Mouse (Mus musculus): ENCODE data around the gene Fam83e. TPM values are rescaled to one million over a fixed set of nuclear protein-coding genes. Genes with fewer than 3 reads are reported as not detected.

The Fam83e gene
- total RNA-seq, 2 experiments from 2014 or later: 0.38 to 0.43 TPM

DNA sequence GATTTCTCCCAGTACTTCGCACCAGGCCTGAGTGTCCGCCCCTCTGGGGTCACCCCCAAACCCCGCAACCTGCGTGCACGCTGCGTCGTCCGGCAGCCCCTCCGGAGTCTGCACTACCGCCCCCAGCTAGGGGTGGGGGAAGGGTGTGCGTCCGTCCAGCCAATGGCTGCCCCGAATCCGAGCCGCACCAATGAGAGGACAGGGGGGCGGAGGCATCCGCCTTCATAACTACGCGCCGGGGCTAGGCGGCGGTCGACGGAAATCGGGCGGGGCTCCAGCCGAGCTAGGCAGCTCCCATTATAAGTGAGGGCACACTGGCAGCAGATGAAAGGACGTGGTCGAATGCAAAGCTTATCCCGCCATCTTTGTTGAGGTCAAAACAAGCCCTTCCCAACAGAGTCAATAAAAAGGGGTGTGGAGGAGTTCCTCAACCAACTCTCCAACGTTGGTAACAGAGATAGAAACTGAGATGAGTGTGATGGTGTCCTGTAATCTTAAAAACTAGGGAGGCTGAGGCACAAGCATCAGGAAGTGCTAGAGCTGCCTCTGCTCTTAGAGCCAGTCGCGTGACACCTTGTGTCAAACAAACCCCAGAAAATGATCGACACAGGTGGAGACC, 5.8 kb upstream of the Fam83e start, which contains the start of gene Rpl18:
Rpl18 (plus strand) TSS at position 368 of the 619 bp plus-strand sequence.
- peak; percentile 98 for DNase-seq

DNA sequence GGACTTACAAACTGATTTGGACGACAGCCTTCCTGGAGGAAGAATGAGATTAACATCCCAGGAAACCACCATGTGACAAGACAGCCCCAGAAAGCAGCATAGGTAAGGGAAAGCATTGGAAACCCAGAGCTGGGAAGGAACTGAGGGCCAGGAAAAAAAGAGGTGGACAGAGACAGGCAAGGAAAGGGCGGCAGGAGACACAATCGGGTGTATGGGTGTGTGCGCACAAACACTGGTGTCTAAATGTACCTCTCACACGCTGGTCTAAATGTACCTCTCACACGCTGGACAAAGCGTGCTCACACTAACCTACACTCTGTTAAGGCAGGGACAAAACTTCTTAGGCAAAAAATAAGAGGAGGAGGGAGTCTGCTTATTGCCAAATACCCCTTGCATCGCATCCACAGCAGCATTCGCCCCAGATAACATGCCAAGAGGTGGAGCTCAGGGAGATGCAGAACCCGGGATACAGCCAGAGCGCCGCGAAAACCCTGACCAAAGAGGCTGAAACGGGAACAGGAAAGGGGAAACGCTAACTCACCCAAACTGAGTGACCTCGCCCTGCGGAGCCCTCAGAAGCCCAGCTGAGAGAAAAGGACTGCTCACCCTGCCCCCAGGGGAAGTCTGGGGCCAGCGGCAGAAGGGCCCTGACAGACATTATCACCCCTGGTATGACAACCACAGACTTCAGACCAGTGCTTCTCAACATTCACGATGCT, 5.1 kb upstream of the Fam83e start:
- DNase-seq: no peak

DNA sequence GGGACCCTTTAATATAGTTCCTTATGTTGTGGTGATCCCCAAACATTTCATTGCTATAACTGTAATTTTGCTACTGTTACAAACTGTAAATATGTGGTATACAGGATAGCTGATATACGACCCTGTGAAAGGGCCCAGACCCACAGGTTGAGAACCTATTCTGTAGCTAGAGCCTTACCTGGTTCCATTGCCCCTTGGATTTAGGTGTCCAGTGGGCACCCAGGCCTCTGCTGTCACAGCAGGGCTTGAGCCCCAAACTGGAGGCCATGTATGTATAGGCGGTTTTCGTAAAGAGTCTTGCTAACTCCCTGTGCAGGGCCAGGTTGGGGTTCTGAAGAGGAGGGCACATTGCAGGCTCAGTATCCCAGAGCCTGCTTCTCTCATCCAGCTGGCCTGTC, 4.6 kb upstream of the Fam83e start:
- DNase-seq: no peak

DNA sequence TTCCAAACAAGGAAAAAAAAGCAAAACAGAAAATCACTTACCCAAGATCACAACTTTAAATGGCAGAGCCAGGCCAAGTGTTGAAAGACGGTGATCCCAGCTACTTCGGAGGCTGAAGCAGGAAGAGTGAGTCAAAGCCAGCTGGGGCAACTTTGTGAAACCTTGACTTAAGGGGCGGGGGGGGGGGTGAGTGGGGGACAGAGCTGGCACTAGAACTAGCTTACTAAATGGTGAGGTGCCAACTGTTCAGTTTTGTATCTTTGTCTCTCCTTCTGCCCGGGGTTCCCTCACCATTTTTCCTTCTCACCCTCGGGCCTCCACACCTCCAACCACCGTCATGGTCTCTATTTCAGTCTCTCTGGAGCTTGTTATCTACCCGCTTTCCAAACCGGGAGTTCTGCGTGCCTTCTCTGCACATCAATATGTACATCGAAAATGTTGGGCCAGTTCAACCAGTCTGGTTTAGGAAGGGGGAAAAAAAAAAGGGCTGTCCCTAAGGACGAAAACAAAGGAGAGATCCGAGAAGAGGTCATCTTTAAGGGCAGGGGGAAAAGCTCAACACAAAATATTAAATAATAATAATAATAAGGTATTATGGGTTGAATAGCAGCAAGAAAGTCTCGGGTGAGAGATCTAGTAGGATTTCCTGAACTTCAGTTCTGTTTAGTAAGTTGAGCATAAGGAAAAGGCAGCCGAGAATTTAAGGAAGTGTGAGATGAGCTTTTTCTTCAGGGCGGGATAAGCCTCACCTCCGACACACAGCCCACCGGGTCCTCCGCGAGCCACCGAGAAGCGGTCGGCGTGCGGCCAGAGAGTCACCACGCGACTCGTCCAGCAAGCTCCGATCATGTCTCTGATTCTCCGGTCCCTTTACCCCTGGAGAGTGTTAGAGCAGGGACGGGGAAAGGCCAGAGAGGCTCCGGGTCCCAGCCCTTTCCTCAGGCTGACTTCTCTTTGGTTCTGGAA, 3.8 kb upstream of the Fam83e start:
- no peak for DNase-seq

DNA sequence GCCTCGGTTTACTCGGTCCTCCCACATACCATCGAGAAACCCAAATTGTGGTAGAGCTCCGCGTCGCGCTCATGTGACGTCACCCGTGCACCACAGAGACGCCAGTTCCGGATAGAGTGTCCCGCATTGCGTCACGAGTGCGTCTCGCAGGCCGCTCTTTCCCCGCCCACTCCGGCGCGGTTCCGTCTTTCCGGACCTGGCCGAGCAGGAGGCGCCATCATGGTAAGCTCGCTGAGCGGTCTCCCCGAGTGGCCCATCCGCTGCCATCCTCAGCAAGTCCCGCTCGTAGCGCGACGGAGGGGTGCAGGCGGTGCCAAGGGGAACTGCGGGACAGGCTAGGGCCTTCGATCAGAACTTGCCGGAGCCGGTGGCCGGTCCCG, 3.1 kb upstream of the Fam83e start, which contains the start of gene Sphk2:
Sphk2 (minus strand) TSS at position 85 of the 380 bp plus-strand sequence.
- DNase-seq: peak; percentile 99

DNA sequence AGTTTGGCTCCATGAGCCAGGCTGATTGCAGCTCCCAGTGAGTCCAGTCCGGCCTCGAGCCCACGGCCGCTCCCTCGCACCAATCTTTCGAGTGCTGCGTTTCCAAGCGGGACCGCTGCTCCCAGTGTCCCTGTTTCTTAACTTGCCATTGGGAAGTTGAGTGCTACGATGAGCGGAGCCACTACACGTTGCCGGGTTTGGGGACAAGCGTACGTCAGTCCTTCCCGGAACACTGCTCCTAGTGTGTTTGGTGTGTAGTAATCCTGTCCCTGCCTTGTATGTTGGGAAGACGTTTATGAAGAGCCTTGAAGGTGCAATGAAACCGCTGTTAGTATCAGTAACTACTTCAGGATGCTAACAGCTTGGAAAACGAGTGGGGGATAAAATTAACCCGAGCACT, 2.7 kb upstream of the Fam83e start:
- DNase-seq: no peak

DNA sequence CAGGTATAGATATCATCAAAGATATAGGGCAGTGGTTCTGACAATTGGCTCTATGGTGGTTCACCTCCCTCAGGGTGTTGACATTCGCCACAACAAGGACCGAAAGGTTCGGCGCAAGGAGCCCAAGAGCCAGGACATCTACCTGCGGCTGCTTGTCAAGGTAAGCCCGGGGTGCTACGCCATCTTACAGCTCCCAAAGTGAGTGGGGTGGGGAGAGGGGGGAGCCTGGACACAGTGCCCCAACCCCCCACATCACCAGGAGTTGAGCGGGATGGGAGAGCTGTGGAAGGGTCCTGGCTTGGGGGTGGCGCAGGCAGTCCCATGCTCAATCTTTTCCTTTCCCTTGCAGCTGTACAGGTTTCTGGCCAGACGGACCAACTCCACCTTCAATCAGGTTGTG, 1.8 kb upstream of the Fam83e start:
- DNase-seq: no peak

DNA sequence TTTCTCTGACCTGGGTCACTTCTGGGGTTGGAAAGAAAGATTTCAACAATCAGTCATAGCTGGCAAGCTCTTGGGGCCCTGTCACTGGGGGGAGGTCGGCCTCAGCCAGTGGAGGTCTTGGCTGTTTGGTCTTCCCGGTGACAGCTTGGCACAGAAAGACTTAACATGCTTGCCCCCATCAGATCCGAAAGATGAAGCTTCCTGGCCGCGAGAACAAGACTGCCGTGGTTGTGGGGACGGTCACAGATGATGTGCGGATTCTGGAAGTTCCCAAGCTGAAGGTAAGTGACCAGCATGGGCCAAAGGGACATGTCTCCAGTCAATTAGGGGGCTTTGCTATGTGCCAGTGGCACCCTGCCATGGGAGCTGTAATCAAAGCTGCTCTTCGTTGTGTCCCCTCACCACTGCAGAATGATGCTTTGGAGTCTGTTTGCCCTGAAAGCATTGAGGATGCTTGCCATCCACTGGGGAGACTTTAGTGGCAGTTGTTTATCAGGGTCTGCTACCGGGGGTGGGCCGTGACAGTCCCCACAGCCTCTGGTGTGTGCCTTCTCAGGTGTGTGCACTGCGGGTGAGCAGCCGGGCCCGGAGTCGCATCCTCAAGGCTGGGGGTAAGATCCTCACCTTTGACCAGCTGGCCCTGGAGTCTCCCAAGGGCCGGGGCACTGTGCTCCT, 1.1 kb upstream of the Fam83e start:
- DNase-seq: no peak

DNA sequence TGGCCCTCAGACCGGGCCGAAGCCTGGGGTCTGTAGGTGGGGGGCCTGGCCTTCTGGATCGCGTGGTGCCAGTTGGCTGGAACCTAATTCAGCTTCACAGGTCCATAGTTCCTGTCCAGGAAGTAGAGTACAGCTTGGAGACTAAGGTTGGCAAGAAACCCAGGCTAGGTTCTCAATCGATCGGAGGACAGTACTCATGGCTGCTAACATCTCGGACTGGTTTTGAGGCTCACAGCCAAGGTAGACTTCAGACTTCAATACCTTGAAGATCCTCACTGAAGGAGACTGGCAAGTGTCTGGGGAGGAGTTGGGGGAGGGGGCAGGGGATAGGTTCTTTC, 191 bp downstream of the Fam83e start:
- no peak for DNase-seq

DNA sequence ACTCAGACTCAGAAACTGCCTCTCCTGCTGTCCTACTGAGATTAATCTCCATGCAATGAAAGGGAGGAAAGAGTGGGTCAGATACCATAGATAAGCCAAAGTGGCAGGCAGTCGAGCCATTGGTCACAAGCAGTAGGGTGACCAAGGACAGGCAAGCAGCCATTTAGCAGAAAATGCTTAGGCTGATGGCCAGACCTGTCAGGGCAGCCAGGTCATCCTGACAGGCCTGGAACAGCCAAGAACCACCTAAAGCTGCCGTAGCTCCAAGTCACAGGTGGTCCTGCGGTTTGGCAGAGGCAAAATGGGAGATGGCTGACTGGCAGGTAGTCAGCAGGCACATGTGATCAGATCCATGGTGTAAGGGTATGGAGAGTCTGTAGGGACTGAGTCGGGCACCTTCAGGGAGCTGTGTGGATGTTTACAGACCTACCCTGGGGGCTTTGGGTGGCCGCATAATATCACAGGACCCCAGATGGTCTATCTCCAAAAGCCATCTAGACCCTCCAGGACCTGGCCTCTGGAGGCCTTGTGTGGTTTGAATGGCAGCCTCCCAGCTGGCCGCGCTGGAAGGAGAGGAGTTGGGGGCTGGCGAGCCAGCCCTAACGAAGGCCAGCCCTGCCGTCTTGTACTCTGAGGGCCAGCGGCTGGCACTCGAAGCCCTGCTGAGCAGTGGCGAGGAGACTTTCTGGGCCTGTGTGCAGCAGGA, 783 bp downstream of the Fam83e start:
- no peak for DNase-seq

DNA sequence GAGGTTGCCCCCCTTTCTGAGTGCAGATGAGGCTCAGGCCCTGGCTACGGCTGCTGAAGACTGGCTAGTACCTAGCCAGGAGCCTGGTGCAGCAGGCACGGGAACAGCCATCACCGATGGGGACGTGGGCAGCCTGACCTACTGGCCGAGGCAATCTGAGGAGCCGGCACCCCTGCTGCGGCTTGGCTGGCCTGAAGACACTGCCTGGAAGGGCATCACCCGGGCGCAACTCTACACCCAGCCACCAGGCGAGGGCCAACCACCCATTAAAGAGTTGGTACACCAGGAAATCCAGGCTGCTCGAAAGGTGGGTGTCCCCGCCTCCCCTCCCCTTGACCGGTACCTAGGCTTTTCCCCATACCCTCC, 1.3 kb downstream of the Fam83e start:
- no peak for DNase-seq

DNA sequence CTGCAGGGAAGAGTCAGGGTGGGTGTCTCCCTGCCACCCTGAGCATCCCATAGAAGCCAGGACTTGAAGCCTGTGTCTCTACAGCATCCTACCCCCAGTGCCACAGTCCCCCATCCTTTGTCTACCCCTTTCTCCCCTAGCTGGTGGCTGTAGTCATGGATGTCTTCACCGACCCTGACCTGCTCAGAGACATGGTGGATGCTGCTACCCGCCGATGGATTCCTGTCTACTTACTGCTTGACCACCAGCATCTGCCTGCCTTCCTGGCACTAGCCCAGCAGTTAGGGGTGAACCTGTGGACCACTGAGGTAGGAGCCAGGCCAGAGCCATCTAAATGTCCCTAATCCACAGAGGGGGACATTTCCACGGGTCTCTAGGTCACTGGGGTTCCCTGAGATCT, 2.3 kb downstream of the Fam83e start:
- DNase-seq: no peak

DNA sequence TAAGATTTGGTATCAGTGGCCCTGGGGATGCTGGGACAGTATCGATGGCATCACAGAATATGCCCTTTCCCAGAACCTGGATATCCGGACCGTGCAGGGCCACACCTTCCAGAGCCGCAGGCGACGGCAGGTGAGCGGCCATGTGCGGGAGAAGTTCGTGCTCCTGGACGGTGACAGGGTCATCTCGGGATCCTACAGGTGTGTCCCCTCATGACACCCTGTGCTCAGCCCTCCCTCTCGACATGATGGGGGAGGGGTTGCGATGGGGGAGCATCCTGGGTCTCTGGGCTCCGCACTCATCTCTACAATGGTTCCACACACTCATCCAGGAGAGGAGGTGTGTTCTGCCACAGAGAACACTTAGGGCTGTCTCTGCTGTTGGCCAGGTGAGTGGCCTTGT, 2.8 kb downstream of the Fam83e start:
- DNase-seq: no peak

DNA sequence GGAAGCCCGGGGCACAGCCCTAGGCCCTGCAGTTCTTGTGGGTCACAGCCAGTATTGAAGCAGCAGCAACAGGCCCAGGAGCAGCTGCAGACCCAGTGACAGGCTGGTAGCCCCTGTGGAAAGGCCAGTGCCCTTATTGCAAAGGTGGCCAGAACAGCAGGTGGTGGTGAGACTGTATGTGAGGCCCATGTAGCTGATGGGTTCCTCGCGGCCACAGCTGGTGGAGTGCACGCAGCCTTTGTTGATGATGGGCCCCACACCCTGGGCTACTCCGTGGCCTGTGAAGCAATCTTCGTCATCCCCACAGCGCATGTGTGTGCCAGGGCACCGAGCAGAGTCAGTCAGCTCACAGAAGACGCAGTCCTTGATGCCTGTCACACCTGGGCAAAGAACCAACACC, 4.1 kb downstream of the Fam83e start:
- DNase-seq: no peak

DNA sequence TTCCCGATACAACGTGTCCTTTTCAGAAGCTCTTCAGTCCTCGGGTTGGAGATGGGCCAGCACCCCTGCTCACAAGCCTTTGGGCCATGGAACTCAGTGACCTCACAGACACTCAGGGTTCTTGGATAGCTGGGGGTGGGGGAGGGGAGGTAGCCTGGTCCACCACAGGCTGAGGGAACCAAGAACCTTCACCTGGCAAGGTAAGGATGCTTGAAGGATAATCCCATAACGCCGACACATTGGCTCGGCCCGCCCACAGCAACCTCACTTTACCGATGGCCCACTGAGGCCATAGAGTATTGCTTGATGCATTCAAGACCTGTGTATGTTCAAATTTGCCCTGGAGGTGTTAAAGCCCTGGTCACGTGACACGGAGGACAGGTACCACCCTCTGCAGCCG, 4.7 kb downstream of the Fam83e start, which contains the start of gene Spaca4:
Spaca4 (minus strand) TSS at position 101 of the 400 bp plus-strand sequence.
- no peak for DNase-seq

DNA sequence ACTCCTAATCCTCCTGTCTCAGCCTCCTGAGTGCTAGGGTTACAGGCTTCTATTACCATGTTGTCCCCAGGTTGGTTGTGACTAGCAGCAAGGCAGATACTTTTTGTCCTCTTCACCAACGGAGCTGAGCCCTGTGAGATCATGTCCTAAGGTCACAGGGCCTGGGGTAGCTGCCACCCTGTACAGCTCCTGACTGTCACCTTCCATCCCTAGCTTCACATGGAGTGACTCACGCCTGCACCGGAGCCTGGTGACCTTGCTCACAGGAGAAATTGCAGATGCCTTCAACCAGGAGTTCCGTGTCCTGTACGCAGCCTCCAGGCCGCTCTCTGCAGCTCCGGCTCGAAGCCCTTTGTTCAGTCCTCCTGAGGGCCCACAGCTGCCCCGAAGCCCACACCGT, 5.4 kb downstream of the Fam83e start:
- DNase-seq: no peak

DNA sequence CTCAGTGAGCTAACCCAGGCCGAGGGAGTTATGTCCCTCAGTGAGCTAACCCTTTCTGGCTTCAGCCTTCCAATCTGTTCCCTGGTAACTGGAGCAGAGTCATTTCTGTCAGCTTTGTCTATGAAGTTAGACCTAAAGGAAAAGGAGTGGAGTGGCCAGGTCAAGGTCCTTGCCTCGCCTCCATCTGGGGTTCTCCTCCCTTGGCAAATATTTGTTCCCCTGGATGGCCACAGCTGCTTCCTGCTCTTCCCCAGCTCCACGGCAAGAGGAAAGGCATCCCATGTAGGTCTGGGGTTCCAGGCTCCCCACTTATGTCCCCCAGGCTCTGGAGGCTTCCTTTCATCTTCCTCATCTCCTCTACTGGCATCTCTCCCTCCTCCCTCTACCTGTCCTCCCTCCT, 6.6 kb downstream of the Fam83e start:
- no peak for DNase-seq

DNA sequence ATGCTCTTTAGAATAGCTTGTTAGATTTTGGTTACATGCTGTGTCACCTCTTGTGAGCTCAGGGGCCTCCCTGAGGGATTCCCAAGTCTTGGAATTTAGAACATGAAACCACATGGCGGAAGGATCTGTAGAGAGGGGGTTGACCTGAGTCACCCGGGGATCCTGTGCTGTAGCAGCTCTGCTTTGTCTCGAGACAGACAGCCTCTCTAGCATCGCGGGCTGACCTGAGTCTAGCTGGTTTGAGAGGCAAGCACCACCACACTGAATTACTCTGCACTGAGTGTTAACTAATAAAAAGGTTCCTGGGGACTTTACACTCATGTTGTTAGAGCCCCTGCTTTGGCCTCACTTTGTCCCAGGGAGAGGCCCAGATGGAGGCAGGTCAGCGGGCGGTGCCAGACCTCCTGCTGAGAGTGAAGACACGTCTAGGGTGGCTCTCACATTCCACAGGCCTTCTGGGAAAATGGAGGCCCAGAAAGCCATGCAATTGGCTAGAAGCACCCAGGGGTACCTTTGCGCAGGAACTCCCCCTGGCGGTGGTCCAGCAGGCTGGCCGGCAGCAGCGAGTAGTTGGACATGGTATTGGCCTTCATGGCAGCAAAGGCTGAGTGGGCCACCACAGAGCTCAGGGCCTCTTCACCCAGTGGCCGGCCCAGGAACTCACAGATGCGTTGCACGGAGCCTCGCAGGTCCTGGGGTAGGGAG, 9.9 kb downstream of the Fam83e start:
- peak; percentile 66 for DNase-seq

DNA sequence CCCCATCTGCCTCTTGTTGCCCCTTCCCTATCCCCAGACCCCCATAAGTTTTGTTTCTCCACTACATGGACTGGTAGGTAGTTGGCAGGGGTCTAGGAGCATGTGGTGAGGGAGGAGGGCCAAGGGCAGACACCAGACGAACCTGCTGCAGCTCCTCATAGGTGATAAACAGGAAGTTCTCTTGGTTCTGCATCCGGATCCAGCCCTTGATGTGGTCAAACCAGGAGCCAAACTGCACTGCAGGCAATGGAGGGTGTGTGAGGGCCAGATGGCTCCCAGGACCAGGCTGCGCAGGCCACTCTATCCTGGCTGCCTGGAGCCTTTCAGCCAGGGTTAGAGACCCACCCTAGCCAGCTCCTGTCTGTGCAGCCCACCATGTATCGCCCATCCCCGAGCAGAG, 12.5 kb downstream of the Fam83e start:
- no peak for DNase-seq

DNA sequence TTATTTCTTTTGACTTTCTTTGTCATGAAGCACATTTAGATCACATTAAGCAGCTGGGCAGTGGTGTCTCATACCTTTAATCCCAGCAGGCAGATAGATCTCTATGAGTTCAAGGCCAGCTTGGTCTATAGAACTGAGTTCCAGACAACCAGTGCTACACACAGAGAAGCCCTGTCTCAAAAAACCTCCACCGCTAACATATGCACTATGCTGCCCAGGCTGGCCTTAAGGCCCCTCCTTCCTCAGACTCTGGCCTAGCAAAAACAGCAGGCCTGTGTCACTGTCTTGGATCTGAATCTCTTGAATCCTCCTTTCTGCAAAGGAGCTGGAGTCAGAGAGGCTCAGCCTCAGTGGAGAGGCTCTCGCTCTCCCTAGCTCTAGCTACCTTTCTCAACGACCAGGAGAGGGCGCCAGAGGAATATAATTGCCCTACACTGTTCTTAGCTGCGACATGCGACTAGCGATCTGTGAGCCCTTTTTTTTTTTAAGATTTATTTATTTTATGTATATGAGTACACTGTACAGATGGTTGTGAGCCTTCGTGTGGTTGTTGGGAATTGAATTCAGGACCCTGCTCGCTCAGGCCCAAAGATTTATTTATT, 18.3 kb downstream of the Fam83e start:
- DNase-seq: peak; percentile 88

DNA sequence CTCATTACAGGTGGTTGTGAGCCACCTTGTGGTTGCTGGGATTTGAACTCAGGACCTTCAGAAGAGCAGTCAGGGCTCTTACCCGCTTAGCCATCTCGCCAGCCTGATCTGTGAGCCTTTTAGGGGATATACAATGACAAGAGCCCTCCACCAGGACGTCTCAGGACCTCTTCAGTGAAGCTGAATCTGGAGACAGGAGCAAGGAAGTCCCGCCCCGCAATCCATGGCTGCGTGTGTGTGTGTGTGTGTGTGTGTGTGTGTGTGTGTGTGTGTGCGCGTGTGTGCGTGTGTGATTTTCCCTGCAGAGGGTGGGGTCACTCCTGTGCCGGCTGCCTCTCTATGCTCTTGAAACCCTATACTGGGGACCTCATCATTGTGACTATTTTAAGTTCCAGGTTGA, 18.8 kb downstream of the Fam83e start:
- DNase-seq: no peak
